Mouse (Mus musculus) large intestine, adult 2 months (tissue): ENCODE results near the gene Galnt6. TPM values are rescaled to one million over a fixed set of nuclear protein-coding genes. Genes with fewer than 3 reads are reported as not detected.
A peak's percentile ranks its signal among the peaks of the same experiment; 100 is the strongest.
"Not testable (repeated sequence)": the region's sequence is repeated elsewhere in the genome, so short reads cannot be mapped to it uniquely, and the experiment has no call there.

Experiments
- DNase-seq: peaks from one replicate; pipeline ENCODE4 v3.0.0-alpha.2; 2012; ENCODE audit warnings: low read depth, low spot score
- WGBS: fragments of 180-500 bp; shearing (Covaris S2); methylation state at CpG from one replicate; pipeline ENCODE4 v1.1.7; 2018; 5-methylcytosine and 5-hydroxymethylcytosine counted together
- polyA plus RNA-seq: library from polyadenylated mRNA; depleted of rRNA; stranded (reverse); fragments of >200 nt; gene quantifications from 2 replicates; pipeline ENCODE4 v1.2.3, GENCODE M21; 2012; rRNA removed

Gene Galnt6
- 48.3 and 70.0 TPM in 2 replicates for polyA plus RNA-seq

GRCm38 (mm10) chr15:100729281-100729985, at the start of gene Galnt6:
TSS of gene Galnt6 (minus strand) at chr15:100729376.
- 16% methylated on average over 57 of the region's 57 CpGs for WGBS

GRCm38 (mm10) chr15:100777020-100778016, 48.1 kb upstream of the Galnt6 start:
- no peak for DNase-seq
- WGBS, result 24% methylated on average over 32 of the region's 32 CpGs

More at GRCm38 (mm10) chr15:100729281-100729985, at the start of gene Galnt6:
- DNase-seq, result no peak

GRCm38 (mm10) chr15:100776424-100776823, 47.2 kb upstream of the Galnt6 start:
- no peak for DNase-seq
- WGBS, result 81% methylated on average over 3 of the region's 3 CpGs

GRCm38 (mm10) chr15:100775189-100776166, 46.3 kb upstream of the Galnt6 start:
- no peak for DNase-seq
- WGBS, result 65% methylated on average over 19 of the region's 19 CpGs

GRCm38 (mm10) chr15:100773859-100774258, 44.7 kb upstream of the Galnt6 start:
- 94% methylated on average over 6 of the region's 6 CpGs for WGBS
- not testable (repeated sequence) for DNase-seq

GRCm38 (mm10) chr15:100772685-100773084, 43.5 kb upstream of the Galnt6 start:
- DNase-seq, result no peak
- WGBS, result 85% methylated on average over 4 of the region's 4 CpGs

- 94% methylated on average over 5 of the region's 5 CpGs for WGBS
- DNase-seq, result no peak
These were observed 41.2 kb upstream of the Galnt6 start for GRCm38 (mm10) chr15:100770338-100770737.

GRCm38 (mm10) chr15:100769023-100769422, 39.8 kb upstream of the Galnt6 start:
- WGBS, result 84% methylated on average over 4 of the region's 4 CpGs
- DNase-seq, result not testable (repeated sequence)

GRCm38 (mm10) chr15:100767851-100768250, 38.7 kb upstream of the Galnt6 start:
- WGBS, result 81% methylated on average over 13 of the region's 13 CpGs
- DNase-seq, result no peak

- 69% methylated on average over 9 of the region's 9 CpGs for WGBS
- no peak for DNase-seq
These were observed 37.6 kb upstream of the Galnt6 start for GRCm38 (mm10) chr15:100766826-100767225.

- DNase-seq, result no peak
- 71% methylated on average over 16 of the region's 16 CpGs for WGBS
These were observed 35.2 kb upstream of the Galnt6 start for GRCm38 (mm10) chr15:100764163-100764951.

- no peak for DNase-seq
- 48% methylated on average over 8 of the region's 8 CpGs for WGBS
These were observed 33.5 kb upstream of the Galnt6 start for GRCm38 (mm10) chr15:100762649-100763048.

- no peak for DNase-seq
- WGBS, result 1% methylated on average over 64 of the region's 64 CpGs
These were observed 32.4 kb upstream of the Galnt6 start, which contains the start of gene Slc4a8 for GRCm38 (mm10) chr15:100761419-100762185. TSS of gene Slc4a8 (plus strand) at chr15:100761747.

- 13% methylated on average over 9 of the region's 9 CpGs for WGBS
- DNase-seq, result no peak
These were observed 31.9 kb upstream of the Galnt6 start for GRCm38 (mm10) chr15:100761036-100761418.

- no peak for DNase-seq
- WGBS, result 87% methylated on average over 10 of the region's 10 CpGs
These were observed 30.1 kb upstream of the Galnt6 start for GRCm38 (mm10) chr15:100759286-100759685.

- DNase-seq, result peak; percentile 81
- WGBS, result 1% methylated on average over 7 of the region's 7 CpGs
These were observed 28.4 kb upstream of the Galnt6 start for GRCm38 (mm10) chr15:100757527-100757978.

- DNase-seq, result no peak
- 28% methylated on average over 3 of the region's 3 CpGs for WGBS
These were observed 26.9 kb upstream of the Galnt6 start for GRCm38 (mm10) chr15:100755881-100756624.
